Mouse (Mus musculus) monocyte, adult 2 months (primary cell): ENCODE data around the gene Hist1h4a.
"Not testable (repeated sequence)": the region's sequence is repeated elsewhere in the genome, so short reads cannot be mapped to it uniquely, and the experiment has no call there.

Experiments used
- DNase-seq, 2 experiments: peaks; one replicate each; pipeline ENCODE4 v3.0.0; 2022; ENCODE audit warnings: low spot score in 2 of 2, low read depth in 1 of 2

Hist1h4a gene

DNA sequence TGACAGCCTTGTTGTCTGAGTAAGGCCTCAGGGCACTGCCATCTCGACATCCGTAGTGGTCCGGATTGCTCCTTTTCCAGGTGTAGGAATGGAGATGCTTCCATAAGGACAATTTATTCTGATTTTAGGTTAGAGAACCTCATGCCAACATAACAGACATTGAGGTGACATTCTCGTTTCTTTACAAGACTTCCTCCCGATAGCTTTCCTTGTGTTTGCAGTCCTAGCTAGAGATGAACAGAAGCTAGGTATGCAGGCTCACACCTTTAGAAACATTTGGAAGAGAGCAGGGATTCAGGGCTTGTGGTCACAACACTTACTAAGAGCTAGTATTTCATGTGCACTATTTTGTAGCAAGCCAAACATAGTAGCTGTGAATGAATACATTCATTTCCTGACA is 17.8 kb downstream of the Hist1h4a start:
- no peak for DNase-seq

DNA sequence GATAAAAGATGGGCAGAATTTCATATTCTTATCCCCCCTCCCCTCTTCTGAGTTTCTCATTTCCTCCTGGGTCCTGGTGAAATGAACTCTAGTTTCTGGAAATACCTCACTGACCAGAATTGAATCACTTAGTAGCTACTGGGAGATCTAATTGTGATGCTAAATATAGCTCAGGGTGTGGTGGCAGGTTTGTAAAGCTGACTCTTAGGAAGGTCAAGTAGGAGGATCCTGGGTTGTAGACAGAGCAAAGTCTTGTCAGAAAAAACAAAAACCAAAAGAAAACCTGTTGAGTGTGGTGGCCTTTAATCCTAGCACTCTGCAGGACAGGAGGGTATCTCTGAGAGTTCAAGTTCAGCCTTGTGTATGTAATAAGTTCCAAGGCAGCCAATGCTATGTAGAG is 19.0 kb downstream of the Hist1h4a start:
- DNase-seq = no peak

DNA sequence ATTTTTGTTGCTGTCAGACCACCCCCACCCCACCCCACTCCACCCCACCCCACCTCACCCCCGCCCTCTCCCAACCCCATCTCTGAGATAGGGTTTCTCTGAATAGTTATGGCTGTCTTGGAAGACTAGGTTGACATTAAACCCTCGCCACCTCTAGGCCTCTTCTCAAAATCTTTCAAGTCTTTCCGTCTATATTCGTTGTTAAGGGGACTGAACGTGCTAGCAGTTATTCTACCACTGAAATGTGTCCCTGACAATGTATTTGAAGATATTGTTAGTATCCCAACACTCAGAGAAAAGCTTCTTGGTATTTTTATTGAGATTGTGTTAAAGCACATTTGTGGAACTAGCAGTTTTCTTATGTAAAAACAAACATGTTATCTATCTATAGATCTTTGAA is 20.1 kb downstream of the Hist1h4a start:
- no peak for DNase-seq

DNA sequence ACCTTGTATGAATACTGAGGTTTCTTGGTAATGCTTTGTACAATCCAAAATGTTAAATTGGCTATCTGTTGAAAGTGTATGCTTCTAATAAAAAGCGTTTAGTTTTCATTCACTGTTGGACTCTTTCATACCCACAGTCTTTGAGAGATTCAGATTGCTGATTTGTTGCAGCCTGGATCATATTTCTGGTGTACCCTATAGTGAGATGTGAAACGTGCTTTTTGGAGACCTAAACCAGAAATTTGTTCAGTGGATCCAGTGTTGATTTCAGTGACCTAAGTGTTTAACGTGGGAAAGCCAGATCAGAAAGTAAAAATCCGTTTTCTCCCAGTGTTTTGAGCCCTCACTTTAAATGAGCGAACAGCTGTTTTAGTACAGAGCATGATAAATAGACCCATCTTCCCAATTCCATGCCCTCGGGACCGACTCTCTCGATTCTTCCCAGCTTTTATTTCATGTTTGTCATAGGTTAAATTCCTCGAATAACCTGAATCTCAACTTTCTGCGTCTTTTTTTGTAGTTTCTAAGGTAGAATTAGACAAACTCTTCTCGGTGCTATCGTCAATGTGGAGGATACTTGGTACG is 20.7 kb downstream of the Hist1h4a start:
- DNase-seq = no peak

DNA sequence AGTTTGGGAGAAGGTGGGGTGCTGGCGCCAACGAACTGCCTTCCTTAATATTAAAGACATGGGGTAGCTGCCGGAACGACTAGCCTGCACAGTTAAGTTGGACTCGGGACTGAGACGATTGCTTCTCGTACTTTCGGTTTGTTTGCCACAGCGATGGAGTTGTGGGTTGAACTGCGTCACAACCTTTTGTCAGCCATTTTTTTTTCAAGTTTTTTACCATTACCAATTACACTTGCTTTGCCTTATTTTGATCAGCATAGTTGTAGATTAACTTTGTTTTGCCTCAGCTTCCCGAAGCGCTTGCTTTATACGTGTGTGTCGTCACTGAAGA is 21.1 kb downstream of the Hist1h4a start:
- DNase-seq = no peak

DNA sequence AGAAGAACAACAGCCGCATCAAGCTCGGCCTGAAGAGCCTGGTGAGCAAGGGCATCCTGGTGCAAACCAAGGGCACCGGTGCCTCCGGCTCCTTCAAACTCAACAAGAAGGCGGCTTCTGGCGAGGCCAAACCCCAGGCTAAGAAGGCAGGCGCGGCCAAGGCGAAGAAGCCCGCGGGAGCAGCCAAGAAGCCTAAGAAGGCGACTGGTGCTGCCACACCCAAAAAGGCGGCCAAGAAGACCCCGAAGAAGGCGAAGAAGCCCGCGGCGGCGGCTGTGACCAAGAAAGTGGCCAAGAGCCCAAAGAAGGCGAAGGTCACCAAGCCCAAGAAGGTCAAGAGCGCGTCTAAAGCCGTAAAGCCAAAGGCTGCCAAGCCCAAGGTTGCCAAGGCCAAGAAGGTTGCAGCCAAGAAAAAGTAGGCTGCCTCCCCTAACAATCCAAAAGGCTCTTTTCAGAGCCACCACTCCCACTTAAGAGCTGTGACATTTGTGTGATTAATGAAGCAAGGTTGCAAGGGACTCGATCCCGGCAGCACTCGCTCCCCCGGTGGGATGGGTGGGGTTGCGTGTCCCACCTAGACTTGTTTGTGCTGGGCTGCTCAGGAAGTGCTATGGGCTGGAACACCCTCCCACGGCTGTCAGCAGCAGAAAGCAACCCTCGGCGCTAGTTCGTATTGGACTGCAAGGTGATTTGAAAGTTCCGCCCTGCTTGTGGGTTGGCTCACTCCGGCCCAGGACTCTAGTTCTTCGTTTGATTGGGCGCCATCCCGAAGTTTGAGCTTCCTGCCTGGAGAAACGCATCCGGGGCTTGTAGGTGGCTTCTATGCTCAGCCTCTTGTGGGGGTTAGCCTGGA is 21.7 kb downstream of the Hist1h4a start:
- peak; percentile 79 to 84 for DNase-seq

DNA sequence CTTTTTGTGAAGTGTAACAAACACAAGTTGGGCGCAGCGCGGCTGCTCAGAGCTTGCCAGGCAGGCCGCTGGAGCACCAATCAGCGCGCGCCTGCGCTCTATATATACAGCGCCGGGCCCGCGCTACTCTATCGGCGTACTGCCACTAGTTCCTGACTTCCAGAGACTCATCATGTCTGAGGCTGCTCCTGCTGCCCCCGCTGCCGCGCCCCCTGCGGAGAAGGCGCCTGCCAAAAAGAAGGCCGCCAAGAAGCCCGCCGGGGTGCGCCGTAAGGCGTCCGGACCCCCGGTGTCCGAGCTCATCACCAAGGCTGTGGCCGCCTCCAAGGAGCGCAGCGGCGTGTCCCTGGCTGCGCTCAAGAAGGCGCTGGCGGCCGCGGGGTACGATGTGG is 22.4 kb downstream of the Hist1h4a start, which contains the start of gene Hist1h1c:
Gene Hist1h1c, plus strand, starts transcription at position 132 of the 392 bp plus-strand sequence.
- peak; percentile 86 to 92 for DNase-seq

DNA sequence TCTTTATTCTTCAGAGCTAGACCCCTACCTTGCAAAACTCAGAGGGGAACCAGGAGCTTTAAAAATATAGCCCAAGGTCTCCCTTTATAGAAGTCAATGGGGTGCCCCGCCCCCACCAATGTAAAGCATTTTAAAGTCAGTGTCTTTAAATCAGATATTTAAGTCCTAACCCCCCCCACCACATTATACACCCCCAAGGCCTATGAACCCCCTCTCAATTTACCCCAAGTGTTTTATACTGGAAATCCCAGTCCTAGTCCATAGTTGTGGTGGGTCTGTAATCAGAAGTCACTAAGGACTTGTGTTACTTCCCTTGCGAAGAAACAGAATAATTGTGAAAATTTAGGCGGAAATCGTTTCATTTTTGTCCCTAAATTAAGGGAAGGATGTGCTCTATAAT is 23.0 kb downstream of the Hist1h4a start:
- no peak for DNase-seq

DNA sequence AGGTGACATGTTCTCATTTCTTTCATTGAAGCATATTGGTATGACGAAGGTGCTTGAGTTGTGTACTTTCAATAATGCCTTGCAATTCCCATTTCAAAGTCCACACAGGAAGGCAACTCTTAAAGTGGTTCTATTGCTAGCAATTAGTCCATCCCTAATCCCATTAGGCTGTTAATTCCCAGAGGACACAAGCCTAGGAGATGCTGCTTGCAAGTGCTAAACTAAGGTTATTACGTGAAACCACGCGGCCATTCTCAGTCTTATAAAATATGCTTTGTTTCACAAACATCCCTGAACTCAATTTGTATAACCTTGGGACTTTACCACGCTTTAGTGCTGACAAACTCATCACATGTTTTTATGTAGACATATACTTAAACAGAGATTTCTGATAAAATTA is 23.9 kb downstream of the Hist1h4a start:
- no peak for DNase-seq

DNA sequence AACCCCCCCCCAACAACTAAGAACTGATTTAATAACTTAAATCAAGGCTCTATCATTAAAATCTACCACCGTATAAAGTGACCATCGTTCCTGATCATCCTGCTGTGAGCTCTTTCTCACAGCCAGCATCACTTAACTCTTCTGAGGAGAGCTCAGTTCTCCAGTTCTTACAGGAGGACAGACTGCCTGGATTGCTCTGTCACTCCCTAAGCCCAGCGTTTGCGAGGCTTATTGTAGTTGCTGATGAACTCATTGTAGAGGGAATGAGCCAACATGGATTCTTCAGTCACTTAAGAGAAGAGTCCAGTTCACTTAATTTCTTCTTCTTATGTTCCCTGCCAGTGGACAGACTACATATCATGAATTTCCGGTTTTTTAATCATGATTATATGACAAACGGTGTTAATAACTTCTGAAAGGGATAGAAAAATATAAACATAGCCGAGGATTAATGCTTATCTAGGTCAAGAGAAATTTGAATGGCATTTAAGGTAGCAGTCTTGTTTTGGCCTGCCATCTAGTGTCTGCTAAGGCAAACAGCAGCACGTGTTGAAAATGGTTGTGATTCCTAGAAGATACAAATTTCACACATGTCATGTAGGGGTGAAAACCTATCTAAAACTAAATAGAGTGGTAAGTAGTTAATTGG is 28.8 kb downstream of the Hist1h4a start:
- no peak for DNase-seq

DNA sequence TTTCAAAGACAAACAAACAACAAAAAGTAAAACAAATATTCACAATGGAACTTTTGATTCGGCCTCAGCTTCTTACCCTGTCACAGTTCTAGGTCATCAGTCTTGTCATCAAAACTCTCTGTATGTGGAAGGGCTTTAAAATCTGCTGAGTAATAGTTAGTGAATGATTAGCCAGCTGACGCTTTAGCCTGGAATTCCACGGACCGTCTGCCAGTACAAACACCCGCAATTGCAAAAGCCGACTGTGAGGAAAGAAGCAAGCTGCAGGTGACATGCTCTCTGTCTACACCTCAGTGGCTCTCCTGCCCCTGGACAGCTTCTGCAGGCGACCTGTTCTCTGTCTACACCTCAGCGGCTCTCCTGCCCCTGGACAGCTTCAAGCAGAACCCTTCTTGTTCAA is 30.6 kb downstream of the Hist1h4a start:
- DNase-seq = no peak

DNA sequence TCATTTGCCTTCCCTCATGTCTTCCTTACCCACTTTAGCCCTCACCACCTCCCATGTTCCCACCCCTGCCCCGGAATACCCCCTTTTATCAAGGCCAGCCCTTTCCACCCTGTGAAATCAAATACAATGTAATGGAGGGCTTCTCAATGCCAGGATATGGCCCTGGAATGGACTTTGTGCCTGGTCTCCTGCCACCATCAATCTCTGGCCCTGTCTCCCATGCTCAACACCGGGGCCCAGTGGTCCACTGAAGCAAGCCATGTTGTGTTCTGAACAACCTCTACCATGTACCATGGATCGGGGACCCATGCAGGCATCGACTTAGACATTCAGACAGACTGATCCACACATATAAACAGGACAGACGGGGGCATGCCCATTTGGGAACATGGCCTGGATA is 31.3 kb downstream of the Hist1h4a start:
- no peak for DNase-seq

DNA sequence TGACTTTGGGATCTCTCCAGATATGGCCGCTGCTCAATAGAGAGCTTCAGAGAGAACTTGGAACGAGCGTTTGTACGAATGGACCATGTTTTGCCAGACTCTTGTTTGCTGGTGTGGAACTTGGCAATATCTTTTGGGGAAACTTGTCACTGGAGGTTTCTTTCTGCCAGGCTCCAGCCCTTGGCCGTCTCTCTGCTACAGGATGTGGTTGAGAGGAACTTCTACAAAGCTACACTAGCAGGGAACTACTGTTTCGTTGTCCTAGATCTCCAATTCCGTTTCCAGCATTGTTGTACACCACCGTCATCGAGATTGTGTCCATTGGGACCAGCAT is 31.9 kb downstream of the Hist1h4a start:
- DNase-seq = no peak

DNA sequence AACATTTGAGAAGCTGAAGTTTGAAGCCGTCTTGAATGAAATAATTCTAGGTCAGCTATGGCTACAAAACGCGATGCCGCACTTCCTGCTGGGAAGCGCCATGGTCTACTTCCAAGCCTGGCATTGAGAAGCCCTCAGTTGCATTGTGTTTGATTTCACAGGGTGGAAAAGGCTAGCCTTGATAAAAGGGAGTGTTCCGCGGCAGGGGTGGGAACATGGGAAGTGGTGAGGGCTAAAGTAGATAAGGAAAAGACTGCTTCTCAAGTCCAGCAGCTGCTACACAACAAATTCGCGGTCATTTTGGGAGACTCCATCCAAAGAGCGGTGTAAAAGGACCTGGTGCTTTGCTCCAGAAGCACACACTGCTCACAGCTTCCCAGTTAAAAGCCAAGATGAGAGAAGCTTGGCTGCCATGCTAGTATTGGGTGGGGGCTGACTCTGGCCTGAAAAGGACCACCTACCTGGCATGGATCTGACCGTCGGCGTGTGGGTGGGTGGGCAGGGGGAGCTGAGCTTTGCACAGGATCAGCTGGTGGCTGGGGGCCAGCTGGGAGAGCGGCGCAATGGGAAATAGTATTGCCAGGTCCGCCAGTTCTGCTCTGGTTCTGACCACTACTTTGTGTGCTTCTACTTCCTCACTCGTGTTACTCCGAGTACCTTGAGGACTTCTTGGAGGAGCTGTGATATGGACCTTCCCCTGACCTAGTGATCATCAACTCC is 32.4 kb downstream of the Hist1h4a start:
- DNase-seq = no peak

DNA sequence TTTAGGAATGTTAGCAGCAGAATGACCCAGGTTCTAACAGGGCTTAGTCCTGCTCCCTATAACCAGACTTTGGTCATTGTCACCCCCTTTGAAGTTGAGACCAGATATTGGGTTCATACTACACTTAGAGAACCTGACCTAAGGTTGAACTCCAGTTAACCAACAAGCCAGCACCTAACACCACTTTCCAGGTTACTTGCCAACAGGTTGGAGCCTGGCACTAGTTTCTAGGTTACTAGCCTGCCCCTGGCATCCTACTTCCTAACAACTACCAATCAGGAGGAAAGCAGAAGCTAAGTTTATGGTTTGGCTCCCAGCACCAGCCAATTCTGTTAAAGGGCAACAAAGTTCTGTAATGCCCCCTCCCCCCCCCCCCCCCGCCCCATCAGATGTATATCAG is 35.8 kb downstream of the Hist1h4a start:
- no peak for DNase-seq

DNA sequence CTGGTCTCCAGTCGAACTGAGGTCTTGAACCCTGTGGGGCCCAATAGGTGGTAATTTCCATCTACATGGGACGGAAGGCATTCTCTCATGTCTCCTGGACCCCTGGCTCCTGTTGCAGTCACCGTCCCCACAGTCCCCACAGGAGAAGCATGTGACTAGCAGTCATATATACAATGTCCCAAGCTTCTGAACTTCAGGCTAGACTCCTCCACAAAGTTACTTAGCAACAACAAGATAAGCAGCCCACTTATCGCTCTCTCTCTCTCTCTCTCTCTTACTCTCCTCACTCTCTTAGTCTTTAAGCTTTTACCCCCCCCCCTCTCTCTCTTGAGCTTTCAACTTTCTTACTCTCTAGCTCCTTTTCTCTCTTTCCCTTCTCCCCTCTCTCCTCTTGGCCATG is 36.8 kb downstream of the Hist1h4a start:
- no peak for DNase-seq

DNA sequence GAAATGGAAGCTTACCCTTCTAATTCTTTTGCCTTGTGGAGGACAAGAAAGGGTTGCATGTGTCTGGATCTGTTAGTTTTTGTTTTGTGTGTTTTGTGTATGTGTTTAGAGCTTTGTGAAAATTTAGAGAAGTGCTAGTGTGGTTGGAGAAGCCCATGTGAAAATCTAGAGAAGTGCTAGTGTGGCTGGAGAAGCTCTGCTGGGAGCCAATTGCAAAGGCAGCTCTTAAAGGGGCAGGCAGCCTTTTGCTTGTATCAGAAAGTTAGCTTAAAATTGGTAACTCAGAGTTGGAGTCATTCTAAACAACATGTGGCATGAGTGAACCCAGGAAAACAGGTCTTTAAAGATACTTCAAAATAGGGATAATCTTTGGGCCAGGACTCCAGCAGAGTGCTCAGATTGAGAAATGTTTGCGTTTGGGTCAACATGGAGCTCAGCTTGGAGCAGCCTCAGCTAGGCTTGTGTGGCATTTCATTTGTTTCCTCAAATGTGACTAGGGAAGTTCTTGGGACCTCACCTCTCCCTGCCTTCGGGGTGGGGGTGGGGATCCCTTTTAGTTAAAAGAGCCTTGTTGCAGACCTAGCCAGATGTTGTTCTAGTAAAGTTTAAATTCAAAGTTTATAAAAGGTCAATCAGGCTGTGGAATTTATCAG is 43.3 kb downstream of the Hist1h4a start:
- DNase-seq = not testable (repeated sequence)

DNA sequence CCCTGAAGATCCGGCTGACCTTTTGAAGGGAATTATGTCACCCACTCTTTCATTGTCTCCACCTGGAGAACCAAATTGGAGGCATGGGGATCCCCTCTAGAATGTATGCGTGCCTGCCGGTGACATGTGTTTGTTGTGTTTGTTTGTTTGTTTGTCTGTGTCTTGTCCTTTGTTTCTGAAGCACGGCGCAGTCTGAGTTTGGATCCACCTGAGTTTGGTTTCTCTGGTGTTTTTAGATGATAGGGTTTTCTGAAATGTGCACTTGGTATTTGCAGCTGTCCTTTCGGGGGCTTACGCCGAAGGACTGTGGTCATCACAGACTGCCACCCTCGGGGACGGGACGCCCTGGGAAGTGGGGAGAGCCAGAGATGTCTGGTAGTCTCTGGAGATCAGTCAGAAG is 43.9 kb downstream of the Hist1h4a start:
- DNase-seq = no peak

DNA sequence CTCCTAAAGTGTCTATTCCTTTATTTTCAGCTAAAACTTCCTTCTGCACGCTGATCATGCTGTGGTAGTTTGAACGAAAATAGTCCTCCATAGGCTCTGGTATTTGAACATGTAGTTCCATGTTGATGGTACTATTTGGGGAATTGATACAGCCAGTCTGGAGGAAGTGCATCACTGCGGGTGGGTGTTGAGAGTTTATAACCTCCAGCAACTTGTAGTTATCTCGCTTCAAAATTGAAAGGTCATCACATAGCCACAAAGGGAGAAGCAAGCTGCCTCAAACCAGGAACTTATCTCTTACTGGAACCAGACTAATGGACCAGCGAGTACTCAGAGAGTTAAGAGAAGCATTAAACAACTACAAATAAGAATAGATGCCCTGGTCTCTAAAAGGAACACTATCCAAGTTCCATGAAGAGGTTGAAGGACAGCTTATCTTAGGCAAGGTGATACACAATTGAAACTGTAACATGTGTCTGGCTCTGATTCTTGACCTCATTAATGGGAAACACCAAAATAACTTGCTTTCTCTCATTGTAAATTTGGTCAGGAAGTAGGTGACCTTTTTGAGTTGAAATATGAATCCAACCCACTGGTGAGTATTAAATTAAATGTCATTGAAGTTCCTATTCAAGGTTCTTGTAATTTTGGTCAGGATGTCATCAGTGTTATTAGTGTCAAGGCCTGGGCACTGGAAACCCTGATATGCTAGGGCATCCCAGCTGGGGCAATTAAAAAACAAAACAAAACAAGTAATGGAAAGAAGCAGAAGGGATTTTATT is 44.6 kb downstream of the Hist1h4a start:
- no peak for DNase-seq
